Mouse (Mus musculus) c-Kit-positive CD71-negative TER-119-negative erythroid progenitor cells, embryonic 14.5 days (primary cell): ENCODE measurements around the gene Emx1.

Experiments used
- DNase-seq: peaks from one replicate; pipeline ENCODE4 v3.0.0-alpha.2; 2013; ENCODE audit warnings: low read depth

Emx1 gene

DNA sequence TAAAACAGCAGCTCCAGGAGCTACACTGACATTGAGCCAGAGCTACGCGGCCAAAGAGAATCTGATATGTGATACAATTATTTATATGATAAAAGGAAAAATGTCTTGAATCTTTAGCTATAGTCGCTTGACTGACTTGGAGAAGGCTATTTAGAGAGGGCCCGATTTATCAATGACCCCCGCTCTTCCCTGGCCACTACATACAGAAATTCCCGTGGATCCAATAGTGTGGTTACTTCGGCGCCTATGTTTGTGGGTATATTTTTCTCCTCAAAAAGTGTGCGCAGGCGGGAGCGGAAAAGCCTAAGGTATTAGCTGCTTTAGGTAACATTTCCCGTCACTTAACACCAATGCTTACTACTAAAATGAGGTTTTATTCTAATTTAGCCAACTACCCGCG is 2.1 kb downstream of the Emx1 start:
- no peak for DNase-seq

DNA sequence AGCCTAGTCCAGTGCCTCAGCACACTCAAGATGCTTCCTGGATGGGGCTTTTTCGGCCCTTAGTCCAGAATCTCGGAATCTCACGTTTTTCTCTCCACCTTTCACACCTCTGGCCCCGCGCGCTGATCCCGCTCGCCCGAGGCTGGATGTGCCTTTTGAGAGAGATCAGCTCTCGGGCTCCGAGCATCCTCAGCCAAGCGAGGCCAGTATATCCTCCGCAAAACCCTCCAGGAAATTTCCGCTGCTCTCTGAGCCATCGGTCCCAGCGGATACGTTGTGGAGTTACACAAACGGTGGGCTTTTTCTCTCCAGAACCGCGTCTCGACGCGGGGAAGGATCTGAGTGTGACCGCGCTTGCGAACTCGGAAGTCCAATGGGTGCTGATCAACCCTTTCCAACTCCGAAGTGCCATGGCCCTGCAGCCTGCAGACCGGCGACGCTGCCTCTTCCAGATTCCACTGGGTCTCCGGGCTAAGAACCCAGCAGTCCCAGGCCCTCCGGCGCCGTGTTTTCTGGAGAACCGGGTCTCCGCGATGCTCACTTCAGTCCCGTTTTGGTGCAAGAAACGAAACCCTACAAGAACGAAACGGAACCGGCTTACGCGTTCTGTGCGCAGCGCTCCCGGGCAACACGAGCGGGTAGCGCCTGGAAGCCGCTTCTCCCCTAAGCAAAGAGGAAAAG is 2.8 kb downstream of the Emx1 start:
- no peak for DNase-seq

DNA sequence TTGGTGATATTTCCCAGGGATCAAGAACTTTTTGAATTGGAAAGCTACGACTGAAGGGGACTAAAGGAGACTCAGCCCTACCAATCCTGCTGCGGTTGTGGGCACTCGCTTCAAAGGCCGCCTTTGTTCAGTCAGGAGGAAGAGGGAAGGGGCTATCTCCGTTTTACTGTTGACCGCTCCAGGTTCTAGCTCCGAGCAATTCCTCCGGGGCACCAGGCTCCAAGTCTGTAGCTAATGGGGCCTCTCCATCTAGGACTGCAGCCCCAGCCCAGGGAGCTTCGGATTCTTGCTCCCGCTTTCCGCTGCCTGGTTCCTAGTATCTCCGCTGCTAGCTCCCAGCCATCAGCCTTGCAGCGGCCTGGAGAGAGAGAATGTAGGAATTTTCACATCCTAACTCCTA is 3.4 kb downstream of the Emx1 start:
- DNase-seq: no peak

DNA sequence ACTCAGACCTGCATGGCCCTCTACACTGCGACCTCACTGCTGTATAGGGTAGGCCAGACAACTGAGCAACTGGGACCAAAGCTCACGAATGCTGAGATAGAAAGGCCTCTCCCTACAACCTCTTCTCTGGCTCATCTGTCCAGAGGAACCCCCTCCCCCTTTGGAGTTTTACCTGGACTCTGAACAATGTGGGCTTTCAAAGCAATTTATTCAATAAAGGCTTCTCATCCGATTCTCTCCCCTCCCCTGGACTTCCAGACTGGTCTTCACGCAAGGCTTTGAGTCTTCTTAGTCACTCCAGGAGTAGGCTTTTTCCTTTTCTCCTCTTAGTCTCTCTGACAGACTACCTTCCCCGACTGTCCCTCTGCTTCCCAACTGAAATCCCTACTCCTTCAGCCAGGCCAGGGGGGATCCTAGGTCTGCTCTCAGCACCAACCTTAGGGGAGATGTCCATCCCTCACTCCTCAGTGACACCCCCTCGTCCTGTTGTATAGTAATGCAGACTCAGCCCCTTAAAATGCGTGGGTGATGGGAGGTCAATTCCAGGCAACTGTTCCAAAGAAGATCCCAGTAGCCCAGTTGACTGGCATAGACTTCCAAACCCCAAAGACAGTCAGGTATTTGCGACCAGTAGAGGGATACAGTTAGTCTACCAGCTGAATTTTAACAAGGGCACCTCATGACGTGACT is 4.7 kb downstream of the Emx1 start:
- DNase-seq: no peak

DNA sequence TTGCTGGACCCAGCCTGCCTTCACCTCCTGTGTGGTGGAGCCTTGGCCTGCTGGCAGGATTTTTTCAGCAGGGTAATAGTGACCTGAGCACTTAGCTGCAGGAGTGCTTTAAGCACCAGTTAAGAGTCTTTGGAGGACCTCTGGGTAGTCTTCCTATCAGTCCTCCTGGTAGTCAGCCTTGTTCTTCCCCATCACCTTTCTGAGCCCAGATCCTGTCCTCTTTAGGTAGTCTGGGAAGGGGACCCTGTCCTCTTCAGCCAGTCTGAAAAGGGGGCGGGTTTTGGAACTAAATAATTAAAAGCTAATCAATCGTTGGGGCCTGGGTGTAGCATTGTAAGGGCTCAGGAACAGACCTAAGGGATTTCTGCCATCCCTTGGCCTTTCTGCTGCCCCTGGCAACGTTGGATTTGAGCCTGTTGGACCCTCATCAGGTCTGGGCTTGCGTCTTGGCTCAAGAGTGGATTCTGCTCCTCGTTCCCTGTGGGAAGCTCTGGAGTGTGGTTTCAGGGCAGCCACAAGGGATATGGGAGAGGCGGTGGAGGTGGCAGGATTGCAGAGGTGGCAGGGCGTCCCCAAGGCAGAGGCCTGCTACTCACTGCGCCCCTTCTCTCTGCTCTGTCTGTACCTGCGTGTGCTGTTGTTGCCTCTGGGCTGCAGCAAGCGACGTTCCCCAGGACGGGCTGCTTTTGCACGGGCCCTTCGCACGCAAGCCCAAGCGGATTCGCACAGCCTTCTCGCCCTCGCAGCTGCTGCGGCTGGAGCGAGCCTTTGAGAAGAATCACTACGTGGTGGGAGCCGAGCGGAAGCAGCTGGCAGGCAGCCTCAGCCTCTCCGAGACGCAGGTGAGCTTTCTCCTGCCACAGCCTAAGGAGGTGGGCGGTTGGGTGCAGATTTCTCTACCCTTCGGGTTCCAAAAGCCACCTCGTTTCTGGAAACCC is 6.4 kb downstream of the Emx1 start:
- no peak for DNase-seq

DNA sequence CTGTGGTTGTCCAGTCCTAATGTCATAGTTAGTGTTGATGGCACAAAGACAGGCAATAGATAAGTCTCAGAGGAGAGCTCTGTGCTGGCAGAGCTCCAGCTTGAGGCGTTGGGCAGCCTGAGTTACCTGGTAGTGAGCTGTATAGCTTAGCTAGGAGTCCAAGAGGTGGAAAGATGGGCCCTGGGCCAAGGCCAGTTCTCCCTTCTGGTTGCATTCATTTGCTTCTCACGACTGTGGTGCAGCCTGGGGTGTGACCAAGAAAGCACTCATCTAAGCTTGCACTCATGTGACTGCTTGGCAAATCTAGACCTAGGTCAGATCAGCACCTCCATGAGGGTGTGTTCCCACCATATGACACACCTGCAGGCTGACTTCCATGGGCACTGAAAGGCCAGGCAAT is 10.7 kb downstream of the Emx1 start:
- no peak for DNase-seq

DNA sequence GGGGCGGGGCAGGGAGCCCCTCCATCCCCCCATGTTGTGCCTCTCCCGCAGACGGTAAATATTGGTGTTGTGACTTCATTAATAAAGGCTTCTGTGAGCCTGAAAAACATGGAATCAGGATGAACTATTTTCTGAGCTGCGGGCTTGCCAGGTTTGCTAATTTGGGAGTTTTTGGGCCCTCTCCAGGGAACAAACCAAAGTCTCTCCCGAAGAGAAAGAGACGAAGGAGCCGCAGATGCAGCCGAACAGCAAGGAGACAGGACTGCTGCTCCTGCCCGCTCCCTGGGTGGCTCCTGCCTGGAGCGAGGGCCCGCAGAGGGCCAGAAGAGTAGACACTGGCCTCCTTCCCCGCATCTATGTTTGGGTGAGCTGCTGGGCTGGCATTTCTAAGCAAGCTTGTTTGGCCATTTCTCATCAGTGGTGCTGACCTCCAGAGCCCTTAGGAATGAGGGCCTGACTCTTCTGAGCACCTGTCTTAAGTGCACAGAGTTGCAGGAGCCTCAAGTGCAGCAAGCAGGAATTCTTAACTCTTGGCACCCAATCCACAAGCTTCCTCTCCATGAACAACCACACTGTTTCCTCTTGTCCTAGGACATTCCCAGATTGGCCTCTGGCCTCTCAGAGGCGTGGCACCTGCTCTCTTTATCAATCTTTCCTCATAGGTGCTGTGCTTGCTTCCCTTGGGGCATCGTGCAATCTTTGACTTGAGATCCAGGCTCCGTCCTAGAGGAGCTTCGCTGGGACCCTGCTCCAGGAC is 19.1 kb downstream of the Emx1 start:
- DNase-seq: no peak

DNA sequence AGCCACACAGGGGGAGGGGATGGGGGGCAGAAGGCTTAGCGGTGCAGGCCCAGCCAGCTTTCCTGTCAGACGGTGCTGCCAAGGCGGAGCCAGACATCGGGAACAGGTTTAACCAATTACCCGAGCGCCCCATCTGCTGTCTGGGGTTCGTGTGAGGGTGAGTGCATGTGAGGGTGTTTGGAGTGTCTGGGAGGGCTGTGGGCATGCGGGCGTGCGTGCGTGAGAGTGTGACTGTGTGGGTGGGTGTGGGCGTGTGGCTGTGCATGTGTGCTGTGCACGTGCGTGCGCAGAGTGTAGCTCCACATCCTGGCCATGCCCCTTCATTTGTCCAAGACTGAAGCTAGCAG is 19.7 kb downstream of the Emx1 start:
- DNase-seq: no peak

DNA sequence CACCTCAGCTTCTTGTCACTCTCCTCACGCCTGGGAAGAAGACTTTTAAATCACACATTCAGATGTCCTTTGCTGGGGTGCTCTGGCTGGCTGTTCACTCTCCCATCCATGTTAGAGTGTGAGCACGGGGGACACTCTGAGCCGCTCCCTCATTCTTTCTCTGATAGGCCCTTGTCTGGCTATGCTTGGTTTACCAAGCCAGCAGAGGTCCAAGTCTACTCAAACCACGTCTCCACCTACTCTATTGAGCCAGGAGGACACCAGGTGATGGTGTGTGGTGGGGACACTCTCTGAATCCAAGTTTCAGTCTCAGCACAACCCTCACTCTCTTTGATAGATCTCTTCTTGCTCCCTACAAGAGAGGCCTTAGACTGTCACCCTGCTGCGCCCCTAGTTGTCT is 20.1 kb downstream of the Emx1 start:
- no peak for DNase-seq

DNA sequence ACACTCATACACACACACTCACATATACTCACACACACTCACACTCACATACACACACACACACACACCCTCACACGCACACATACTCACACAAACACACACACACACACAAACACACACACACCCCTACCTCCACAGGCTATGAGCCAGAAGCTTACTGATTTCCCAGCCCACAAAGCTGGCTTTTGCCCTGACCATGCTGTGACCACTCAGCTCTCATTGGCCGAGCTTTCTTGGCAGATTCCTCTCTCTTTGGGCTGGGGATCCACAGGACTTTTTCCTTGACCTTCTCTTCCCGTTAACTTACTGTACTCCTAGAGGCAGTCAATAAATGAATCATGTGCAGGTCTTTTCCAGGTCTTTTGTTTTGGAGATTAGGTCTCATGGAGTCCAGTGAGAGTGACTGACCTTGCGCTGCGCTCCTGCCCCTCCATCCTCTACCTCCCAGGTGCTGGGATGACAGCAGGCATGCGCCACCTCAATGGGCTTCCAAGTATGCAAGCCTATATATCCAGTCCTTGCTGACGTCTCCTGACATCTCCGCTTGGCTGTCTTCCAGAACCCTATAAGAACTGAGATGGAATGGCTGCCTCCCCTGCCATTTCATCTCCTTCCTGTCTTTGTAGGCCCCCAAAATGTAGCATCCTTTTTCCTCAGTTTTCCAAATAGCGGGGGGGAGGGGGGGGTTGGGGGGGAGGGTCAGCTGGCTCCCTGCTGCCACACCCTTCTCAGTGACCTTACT is 22.2 kb downstream of the Emx1 start:
- no peak for DNase-seq

DNA sequence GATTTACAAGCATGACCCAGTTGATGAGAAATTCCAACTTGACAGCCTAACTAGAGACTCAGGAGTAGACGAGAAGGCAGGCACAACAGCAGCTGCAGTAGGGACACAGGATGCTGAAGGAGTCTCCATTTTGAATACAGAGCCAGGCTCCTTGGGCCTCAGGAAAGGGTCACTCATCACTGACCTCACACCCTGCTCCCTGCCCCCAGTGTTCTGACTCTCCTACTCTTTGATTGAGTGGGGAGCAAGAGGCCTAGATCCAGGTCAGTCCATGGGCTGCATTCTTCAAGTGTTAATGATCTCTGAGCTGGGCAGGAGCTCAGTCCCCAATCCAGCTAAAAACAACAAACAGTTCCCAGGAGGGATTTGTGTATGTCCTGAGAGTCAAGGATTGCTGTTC is 23.4 kb downstream of the Emx1 start:
- no peak for DNase-seq

DNA sequence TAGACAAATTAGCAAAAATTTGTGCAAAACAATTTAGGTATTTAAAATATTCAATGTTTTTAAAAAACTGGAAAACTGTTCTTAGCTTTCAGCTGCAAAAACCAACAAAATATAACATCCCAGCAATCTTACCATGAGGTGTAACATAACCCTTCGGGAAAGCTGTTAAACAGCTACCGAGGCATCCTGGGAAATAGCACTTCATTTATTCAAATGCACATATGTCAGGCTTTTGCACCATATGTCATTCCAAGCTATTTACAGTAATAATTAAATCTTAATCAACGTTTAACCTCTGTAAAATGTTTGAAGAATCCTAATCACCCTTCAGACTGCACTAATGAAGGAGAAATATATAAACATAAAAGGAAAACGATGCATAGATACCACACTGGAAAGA is 31.0 kb downstream of the Emx1 start:
- DNase-seq: no peak

DNA sequence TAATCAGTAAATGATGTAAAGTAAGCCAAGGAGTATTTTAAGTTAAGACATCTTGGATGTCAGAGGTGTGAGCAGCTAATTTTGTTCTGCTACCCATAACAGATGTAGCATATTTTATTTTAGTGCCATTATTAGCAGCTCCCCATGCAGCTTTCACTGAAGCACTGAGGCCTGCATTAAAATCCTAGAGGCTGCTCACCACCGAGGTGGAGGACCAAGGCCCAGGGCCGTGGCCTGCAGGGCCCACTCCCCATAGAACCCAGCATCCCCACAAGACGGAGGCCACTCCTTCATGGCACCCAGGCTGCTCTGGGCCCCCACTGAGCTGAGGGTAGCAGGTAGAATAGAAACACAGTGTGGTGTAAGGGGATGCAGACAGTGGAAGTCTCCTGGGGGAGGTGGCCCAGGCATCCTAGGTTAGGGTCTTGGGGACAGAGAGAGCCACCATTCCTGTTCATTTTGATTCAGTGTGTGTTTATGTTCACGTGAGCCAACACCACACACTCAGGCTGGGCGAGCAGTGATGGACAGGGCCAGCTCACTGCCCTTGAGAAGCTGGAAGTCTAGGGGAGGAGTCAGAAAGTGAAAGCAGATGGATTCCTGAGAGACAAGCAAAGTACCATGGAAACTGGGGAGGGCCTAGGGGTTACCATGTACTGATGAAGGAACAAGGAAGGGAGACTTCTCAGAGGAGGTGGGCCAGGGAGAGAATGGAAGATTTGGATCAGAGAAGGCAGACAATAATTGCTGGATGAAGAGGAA is 31.6 kb downstream of the Emx1 start:
- no peak for DNase-seq

DNA sequence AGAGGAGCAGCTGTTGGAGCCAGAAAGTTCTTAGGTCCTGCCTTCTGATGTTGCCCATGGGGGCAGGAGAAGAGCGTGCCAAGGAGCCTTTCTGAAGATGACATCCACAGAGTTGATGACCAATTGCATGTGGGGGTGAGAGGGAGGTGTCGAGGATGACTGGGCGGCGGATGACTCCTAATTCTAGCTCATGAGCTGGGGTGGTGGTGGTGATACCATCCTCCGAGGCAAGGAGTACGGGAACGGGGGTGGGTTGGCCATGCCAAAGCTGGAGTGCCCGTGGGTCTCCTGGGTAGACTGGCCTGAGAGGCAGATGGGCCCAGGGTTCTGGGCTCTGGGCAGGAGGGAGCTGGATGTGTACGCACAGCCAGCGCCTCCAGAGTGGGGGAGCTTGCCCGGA is 32.5 kb downstream of the Emx1 start:
- no peak for DNase-seq

DNA sequence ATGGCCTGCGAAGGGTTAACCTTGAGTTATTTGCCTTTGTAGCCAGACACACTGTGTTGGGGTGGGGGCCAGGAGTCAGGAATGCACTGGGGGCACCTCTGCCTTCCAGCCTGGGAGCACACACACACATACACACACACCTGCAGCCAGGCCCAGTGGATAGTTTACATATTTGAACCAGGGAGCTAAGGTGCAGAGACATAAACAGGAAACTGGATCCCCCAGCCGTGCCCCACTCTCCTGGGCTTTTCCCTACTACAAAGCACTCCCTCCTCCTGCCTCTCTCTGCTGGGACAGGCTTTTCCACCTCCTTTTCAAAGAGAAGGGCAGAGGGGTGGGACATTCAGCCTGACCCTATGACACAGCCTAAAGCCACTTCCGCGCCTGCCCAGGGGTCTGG is 33.7 kb downstream of the Emx1 start:
- no peak for DNase-seq

DNA sequence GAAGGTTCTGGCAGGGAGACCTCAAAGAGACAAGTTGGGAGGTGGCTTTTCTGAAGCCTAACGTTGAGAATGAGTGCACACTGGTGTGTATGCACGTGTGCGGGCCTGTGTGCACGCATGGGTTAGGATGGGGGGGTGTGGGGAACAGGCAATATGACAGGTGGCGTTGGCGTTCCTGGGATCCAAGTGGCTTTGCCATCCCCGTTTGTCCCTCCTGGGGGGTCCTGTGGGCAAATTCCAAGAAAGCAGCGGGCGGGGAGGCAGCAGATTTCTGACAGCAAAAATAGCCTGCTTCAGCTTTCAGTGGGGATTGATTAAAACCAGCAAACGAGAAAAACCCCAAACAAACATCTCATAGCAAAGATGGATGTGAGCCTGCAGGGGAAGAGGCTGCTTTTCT is 35.3 kb downstream of the Emx1 start:
- no peak for DNase-seq

DNA sequence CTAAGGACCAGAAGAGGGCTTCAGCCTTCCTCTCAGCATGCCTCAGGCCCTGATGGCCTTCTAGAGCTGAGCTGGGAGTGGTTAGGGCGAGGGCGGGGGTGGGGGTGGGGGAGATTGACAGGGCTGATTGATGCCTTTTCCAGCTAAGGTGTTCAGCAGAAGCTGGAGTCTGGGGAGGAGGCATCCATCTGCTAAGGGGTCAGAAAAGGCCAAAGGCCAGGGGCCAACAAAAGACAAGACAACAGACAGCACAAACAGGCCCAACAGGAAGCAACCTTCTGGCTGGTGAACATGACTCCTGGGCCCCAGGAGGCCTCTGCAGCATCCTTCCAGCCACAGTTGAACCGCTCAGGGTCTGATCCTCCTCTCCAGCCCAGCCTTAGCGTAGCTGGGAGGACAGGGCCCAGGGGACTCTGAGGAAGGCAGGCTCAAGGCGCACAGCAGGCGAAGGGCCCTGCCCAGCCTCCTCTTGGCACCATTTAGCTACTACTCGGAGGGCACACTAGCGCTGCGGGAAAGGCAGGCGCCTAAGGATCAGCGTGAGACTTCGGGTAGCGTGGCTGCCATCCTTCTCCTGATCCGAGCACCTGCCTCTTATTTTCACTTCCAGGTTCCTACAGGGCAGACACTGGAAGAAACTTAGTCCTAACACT is 36.4 kb downstream of the Emx1 start:
- no peak for DNase-seq

DNA sequence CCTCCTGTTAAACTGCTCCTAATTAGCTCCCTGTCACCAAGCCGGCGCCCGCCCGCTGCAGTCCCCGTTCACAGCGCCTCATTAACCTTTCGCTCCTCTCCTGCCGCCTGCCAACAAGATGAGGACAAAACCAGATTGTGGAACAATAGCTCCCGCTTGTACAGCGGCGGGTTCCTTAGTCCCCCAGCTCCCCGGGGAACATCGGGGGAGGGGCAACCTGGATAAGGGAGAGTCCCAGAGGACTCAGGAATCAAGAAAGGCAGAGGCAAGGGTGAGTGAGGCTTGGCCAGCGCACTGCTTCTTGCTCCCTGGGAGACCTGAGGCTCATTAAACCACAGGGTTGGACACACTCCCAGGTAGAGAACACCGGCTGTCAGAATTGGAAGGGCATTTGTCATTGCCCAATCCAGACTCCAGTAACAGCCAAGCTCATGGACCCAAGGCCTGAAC is 37.2 kb downstream of the Emx1 start:
- DNase-seq: no peak

DNA sequence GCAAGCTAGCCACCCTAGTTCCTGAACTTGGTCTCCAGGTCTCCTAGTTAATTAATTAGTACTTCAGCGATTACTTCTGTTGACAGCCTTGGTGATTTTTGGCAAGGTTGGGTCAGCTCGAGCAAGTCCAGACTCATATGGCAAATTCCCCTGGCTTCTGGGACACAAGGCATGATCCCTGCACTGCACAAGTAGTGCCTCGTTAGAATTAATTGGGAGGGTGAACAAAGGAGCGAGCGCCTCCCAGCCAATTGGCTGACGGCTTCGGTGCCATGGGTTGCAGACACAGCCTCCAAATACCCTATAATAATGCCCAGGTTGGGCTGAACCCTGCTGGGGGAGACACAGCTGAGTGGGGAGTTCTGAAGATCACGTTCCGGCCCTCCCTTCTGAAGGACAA is 39.3 kb downstream of the Emx1 start:
- DNase-seq: no peak

DNA sequence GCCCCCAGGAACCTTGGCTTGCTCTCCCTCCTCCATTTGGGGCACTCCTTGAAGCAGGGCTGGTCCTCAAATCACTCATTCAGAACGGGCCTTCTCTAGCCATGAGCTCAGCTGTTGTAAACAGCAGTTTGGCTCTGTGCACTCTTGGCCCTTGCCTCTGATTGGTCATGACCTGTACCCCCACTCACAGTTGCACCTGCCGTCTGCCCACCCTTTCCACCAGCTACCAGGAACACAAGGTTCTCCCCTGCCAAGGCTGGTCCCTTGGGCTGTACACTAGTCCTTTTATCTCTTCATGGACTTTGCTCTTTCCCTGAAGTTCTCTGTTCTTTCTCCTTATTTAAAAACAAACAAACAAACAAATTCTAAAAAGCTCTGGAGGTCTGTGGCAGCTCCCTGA is 40.3 kb downstream of the Emx1 start:
- DNase-seq: no peak
